Mouse (Mus musculus): ENCODE results near the gene Nwd1.

Nwd1 gene

GRCm38 (mm10) chr8:72761322-72762051 is 115.0 kb downstream of the Nwd1 start, which contains the start of gene F2rl3:
Gene F2rl3 (plus strand): TSS chr8:72761880.
- peak in 1 of 2 experiments; percentile 0 for DNase-seq (ENCODE audit: low spot score in 2 of 2)

- DNase-seq (ENCODE audit: low spot score in 2 of 2): peak in 1 of 2 experiments; percentile 1
Observed at GRCm38 (mm10) chr8:72762306-72762705, 115.8 kb downstream of the Nwd1 start.

GRCm38 (mm10) chr8:72765696-72766095 is 119.2 kb downstream of the Nwd1 start:
- no peak for DNase-seq (ENCODE audit: low spot score in 2 of 2)

- DNase-seq (ENCODE audit: low spot score in 2 of 2): no peak
Observed at GRCm38 (mm10) chr8:72766777-72767176, 120.3 kb downstream of the Nwd1 start.
